Mouse (Mus musculus) WW6 (cell line): ENCODE data around the gene Speer4d.
"Not testable (repeated sequence)": the region's sequence is repeated elsewhere in the genome, so short reads cannot be mapped to it uniquely, and the experiment has no call there.

Experiments
- DNase-seq: peaks from one replicate; pipeline ENCODE4 v3.0.0-alpha.2; 2013; ENCODE audit warnings: low read depth, low spot score

The Speer4d gene

GRCm38 (mm10) chr5:15618764-15619163, at the start of gene Speer4d:
Gene Speer4d (plus strand): TSS chr5:15619064.
- DNase-seq: not testable (repeated sequence)

- DNase-seq: not testable (repeated sequence)
Measured at GRCm38 (mm10) chr5:15573735-15574134, 45.1 kb upstream of the Speer4d start.

GRCm38 (mm10) chr5:15577033-15577432, 41.8 kb upstream of the Speer4d start, which contains the start of gene Gm21083:
Gene Gm21083 (plus strand): TSS chr5:15577333.
- not testable (repeated sequence) for DNase-seq

GRCm38 (mm10) chr5:15586351-15586750, 32.5 kb upstream of the Speer4d start:
- not testable (repeated sequence) for DNase-seq

- not testable (repeated sequence) for DNase-seq
Measured at GRCm38 (mm10) chr5:15588291-15588690, 30.6 kb upstream of the Speer4d start.

- not testable (repeated sequence) for DNase-seq
Measured at GRCm38 (mm10) chr5:15590635-15591034, 28.2 kb upstream of the Speer4d start.

- not testable (repeated sequence) for DNase-seq
Measured at GRCm38 (mm10) chr5:15591577-15591976, 27.3 kb upstream of the Speer4d start.

GRCm38 (mm10) chr5:15598831-15599230, 20.0 kb upstream of the Speer4d start:
- DNase-seq: not testable (repeated sequence)

- not testable (repeated sequence) for DNase-seq
Measured at GRCm38 (mm10) chr5:15600342-15600741, 18.5 kb upstream of the Speer4d start.

GRCm38 (mm10) chr5:15601481-15601880, 17.4 kb upstream of the Speer4d start:
- DNase-seq: not testable (repeated sequence)

- not testable (repeated sequence) for DNase-seq
Measured at GRCm38 (mm10) chr5:15601960-15602359, 16.9 kb upstream of the Speer4d start.

GRCm38 (mm10) chr5:15602424-15602947, 16.4 kb upstream of the Speer4d start:
- not testable (repeated sequence) for DNase-seq

- DNase-seq: not testable (repeated sequence)
Measured at GRCm38 (mm10) chr5:15603008-15603407, 15.9 kb upstream of the Speer4d start.

- not testable (repeated sequence) for DNase-seq
Measured at GRCm38 (mm10) chr5:15603585-15603984, 15.3 kb upstream of the Speer4d start.

- not testable (repeated sequence) for DNase-seq
Measured at GRCm38 (mm10) chr5:15606677-15607076, 12.2 kb upstream of the Speer4d start.

GRCm38 (mm10) chr5:15610695-15611094, 8.2 kb upstream of the Speer4d start:
- not testable (repeated sequence) for DNase-seq

GRCm38 (mm10) chr5:15616195-15616594, 2.7 kb upstream of the Speer4d start:
- DNase-seq: not testable (repeated sequence)

GRCm38 (mm10) chr5:15628136-15628535, 9.3 kb downstream of the Speer4d start:
- not testable (repeated sequence) for DNase-seq

- DNase-seq: not testable (repeated sequence)
Measured at GRCm38 (mm10) chr5:15630068-15630467, 11.2 kb downstream of the Speer4d start.

GRCm38 (mm10) chr5:15637637-15638036, 18.8 kb downstream of the Speer4d start:
- DNase-seq: not testable (repeated sequence)

- DNase-seq: not testable (repeated sequence)
Measured at GRCm38 (mm10) chr5:15645707-15646106, 26.8 kb downstream of the Speer4d start.

- not testable (repeated sequence) for DNase-seq
Measured at GRCm38 (mm10) chr5:15652334-15652733, 33.5 kb downstream of the Speer4d start.

- DNase-seq: not testable (repeated sequence)
Measured at GRCm38 (mm10) chr5:15656959-15657358, 38.1 kb downstream of the Speer4d start, which contains the start of gene 4930572O03Rik. Gene 4930572O03Rik (minus strand): TSS chr5:15657059.
